Mouse (Mus musculus): Measurements from ENCODE around the gene Idh3b.

- TF ChIP-seq CTCF (IDR thresholded peaks at IDR 0.05; ENCODE audit: low read depth) (no peak), EP300 (optimal IDR thresholded peaks at IDR 0.05) (no peak)
Measured at GRCm38 (mm10) chr2:130293009-130293408, 8.7 kb upstream of the Idh3b start.
